Mouse (Mus musculus): ENCODE measurements around the gene Fbp1. TPM values are rescaled to one million over a fixed set of nuclear protein-coding genes. Genes with fewer than 3 reads are reported as not detected.

Gene Fbp1
- total RNA-seq, 2 experiments from 2014 or later: 0.33 to 0.59 TPM

- H3K4me3 ChIP-seq: no peak overlapping the region
- no peak for DNase-seq (ENCODE audit: extremely low spot score in 1 of 2, low spot score in 2 of 2)
- no peak for TF ChIP-seq CTCF (IDR thresholded peaks at IDR 0.05)
- no peak overlapping the region for H3K27ac ChIP-seq
- intact Hi-C loops (cut with DNase I): no loop called here
These were observed 4.6 kb downstream of the Fbp1 start for GRCm38 (mm10) chr13:62883436-62883835.

- TF ChIP-seq CTCF (IDR thresholded peaks at IDR 0.05): no peak
- Histone ChIP-seq H3K4me3 (no peak overlapping the region), H3K27ac (no peak overlapping the region)
- intact Hi-C loops (cut with DNase I): no loop called here
- no peak for DNase-seq (ENCODE audit: extremely low spot score in 1 of 2, low spot score in 2 of 2)
These were observed 5.2 kb downstream of the Fbp1 start for GRCm38 (mm10) chr13:62882856-62883255.

- DNase-seq (ENCODE audit: extremely low spot score in 1 of 2, low spot score in 2 of 2): no peak
- Histone ChIP-seq H3K27ac (no peak overlapping the region), H3K4me3 (no peak overlapping the region)
- TF ChIP-seq CTCF (IDR thresholded peaks at IDR 0.05): no peak
- intact Hi-C loops (cut with DNase I): no loop called here
These were observed 6.7 kb downstream of the Fbp1 start for GRCm38 (mm10) chr13:62881336-62881735.

DNA sequence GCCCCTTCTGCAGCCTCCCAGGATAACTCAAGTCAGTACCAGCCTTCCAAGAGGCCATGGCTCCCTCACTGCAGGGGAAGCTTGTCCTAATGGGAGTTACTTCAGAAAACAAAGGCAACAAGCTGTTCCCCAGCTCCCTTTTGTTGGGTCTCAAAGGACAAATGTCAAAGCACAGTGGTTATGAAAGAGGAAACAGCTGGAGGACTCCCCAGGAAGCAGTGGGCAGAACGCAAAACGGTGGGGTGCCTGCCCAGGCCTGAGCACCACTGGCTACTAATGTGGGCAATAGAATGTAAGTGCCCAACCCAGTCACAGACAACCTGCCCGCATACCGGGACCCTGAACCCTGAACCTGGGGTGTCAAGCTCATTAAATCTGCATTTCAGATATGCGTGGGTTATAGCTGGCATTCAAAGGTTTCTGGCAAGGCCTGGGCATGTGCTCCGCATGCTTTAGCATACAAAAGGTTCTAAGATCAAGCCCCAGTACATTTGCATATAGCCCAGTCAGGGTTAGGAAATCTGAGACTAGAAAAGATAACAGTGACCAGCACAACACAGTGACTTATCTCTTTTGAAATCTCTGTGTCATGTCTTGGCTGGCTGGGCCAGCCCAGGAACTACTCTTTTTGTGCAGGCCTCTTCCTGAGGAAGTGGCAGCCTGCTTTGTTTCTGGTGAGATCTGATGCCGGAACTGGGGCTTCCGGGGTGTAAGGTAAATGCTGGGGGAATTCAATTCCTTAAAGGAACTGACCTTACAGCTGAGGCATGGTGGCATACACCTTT is 8.1 kb downstream of the Fbp1 start:
- TF ChIP-seq CTCF (IDR thresholded peaks at IDR 0.05): no peak
- intact Hi-C loops (cut with DNase I): no loop called here

GRCm38 (mm10) chr13:62879411-62879810 is 8.7 kb downstream of the Fbp1 start:
- H3K27ac ChIP-seq: no peak overlapping the region
- H3K4me3 ChIP-seq: no peak overlapping the region
- DNase-seq (ENCODE audit: extremely low spot score in 1 of 2, low spot score in 2 of 2): no peak
- intact Hi-C loops (cut with DNase I): no loop called here
- TF ChIP-seq CTCF (IDR thresholded peaks at IDR 0.05): no peak

More for the DNA sequence above, 8.1 kb downstream of the Fbp1 start:
- DNase-seq (ENCODE audit: extremely low spot score in 1 of 2, low spot score in 2 of 2): no peak
- no peak overlapping the region for H3K27ac ChIP-seq
- H3K4me3 ChIP-seq: no peak overlapping the region

- H3K27ac ChIP-seq: no peak overlapping the region
- intact Hi-C loops (cut with DNase I): no loop called here
- no peak overlapping the region for H3K4me3 ChIP-seq
- no peak for TF ChIP-seq CTCF (IDR thresholded peaks at IDR 0.05)
- no peak for DNase-seq (ENCODE audit: extremely low spot score in 1 of 2, low spot score in 2 of 2)
These were observed 10.8 kb downstream of the Fbp1 start for GRCm38 (mm10) chr13:62877247-62877646.

GRCm38 (mm10) chr13:62876111-62876510 is 12.0 kb downstream of the Fbp1 start:
- no peak overlapping the region for H3K27ac ChIP-seq
- intact Hi-C loops (cut with DNase I): no loop called here
- no peak for DNase-seq (ENCODE audit: extremely low spot score in 1 of 2, low spot score in 2 of 2)
- TF ChIP-seq CTCF (IDR thresholded peaks at IDR 0.05): no peak
- H3K4me3 ChIP-seq: no peak overlapping the region

- TF ChIP-seq CTCF (IDR thresholded peaks at IDR 0.05): no peak
- Histone ChIP-seq H3K27ac (no peak overlapping the region), H3K4me3 (no peak overlapping the region)
- intact Hi-C loops (cut with DNase I): no loop called here
- DNase-seq (ENCODE audit: extremely low spot score in 1 of 2, low spot score in 2 of 2): no peak
These were observed 15.8 kb downstream of the Fbp1 start for GRCm38 (mm10) chr13:62872252-62872651.

DNA sequence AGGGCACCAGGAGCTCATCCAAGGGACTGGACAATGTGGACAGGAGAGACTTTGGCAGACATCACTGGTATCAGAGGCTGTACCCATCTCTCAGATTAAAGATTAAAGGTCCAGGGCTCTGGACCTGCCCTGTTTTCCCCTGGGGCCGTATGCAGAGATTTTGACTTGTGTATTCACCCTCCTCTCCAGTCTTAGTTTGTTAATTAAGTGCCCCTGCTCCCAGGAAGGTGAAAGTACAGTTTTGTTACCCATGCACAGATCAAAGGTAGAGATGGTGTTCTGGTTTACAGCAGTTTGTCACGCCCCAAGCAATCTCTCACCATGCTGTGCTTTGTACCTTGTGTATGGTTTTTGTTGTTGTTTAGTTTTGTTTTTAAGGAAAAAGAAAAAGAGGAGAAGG is 17.5 kb downstream of the Fbp1 start:
- DNase-seq (ENCODE audit: extremely low spot score in 1 of 2, low spot score in 2 of 2): no peak
- Histone ChIP-seq H3K27ac (no peak overlapping the region), H3K4me3 (no peak overlapping the region)
- intact Hi-C loops (cut with DNase I): no loop called here
- no peak for TF ChIP-seq CTCF (IDR thresholded peaks at IDR 0.05)

- intact Hi-C loops (cut with DNase I): no loop called here
- Histone ChIP-seq H3K4me3 (no peak overlapping the region), H3K27ac (no peak overlapping the region)
- TF ChIP-seq CTCF (IDR thresholded peaks at IDR 0.05): no peak
- no peak for DNase-seq (ENCODE audit: extremely low spot score in 1 of 2, low spot score in 2 of 2)
These were observed 21.3 kb downstream of the Fbp1 start for GRCm38 (mm10) chr13:62866817-62867216.

DNA sequence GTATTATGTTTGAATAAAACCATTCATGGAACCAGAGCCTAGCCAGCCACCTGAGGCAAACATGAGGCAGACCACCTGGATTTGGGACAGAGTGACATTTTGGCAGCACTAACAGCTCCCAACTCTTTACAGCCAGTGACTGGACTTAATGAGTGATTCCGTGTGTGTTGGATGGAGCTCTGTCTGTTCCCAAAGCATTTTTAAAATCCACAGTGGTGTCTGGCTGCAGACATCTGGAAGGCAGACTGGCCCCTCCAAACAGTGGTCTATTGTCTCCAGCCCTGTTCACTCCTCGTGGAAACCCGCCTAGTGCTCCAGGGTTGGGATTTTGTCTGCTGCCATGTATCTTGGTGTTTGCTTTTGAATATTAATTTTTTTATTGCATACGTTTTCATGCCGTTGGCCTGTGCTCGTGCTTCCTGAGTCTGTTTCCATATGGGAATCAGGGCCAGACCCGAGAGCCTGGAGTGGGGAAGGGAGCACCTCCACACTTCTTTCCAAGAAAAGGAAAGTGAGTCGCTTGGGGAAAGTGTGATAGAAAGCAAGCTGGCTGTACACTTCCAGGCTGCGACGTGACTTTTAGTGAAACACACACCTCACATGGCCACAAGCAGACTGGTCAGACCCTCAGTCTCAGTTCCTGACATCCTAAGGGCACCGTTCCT is 22.3 kb downstream of the Fbp1 start:
- Histone ChIP-seq H3K4me3 (no peak overlapping the region), H3K27ac (no peak overlapping the region)
- intact Hi-C loops (cut with DNase I): no loop called here
- no peak for DNase-seq (ENCODE audit: extremely low spot score in 1 of 2, low spot score in 2 of 2)
- TF ChIP-seq CTCF (IDR thresholded peaks at IDR 0.05): no peak

DNA sequence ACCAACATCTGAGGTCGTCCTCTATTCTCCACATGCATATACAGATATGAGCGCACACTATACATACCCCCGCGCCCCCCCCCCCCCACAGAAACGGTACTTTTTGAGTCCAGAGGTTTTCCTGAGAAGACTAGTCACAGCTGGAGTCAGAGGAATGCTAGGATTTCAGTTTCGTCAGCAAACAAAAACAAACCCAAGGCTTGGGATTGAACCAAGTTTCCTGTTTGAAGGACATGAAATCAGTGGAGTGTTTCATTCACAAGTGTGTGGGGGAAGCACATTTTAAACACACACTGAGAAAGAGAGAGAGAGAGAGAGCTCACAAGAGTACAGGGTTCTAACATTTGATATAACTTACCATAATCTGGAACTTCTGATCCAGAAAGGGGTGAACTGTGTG is 24.3 kb downstream of the Fbp1 start:
- DNase-seq (ENCODE audit: extremely low spot score in 1 of 2, low spot score in 2 of 2): no peak
- intact Hi-C loops (cut with DNase I): no loop called here
- no peak for TF ChIP-seq CTCF (IDR thresholded peaks at IDR 0.05)
- Histone ChIP-seq H3K4me3 (no peak overlapping the region), H3K27ac (no peak overlapping the region)

GRCm38 (mm10) chr13:62862875-62863274 is 25.2 kb downstream of the Fbp1 start:
- TF ChIP-seq CTCF (IDR thresholded peaks at IDR 0.05): no peak
- no peak overlapping the region for H3K27ac ChIP-seq
- H3K4me3 ChIP-seq: no peak overlapping the region
- no peak for DNase-seq (ENCODE audit: extremely low spot score in 1 of 2, low spot score in 2 of 2)
- intact Hi-C loops (cut with DNase I): no loop called here

Data from left cerebral cortex, adult 2 months (tissue).